Mouse (Mus musculus): ENCODE data around the gene Ghdc.
"Not testable (repeated sequence)": the region's sequence is repeated elsewhere in the genome, so short reads cannot be mapped to it uniquely, and the experiment has no call there.

The Ghdc gene

DNA sequence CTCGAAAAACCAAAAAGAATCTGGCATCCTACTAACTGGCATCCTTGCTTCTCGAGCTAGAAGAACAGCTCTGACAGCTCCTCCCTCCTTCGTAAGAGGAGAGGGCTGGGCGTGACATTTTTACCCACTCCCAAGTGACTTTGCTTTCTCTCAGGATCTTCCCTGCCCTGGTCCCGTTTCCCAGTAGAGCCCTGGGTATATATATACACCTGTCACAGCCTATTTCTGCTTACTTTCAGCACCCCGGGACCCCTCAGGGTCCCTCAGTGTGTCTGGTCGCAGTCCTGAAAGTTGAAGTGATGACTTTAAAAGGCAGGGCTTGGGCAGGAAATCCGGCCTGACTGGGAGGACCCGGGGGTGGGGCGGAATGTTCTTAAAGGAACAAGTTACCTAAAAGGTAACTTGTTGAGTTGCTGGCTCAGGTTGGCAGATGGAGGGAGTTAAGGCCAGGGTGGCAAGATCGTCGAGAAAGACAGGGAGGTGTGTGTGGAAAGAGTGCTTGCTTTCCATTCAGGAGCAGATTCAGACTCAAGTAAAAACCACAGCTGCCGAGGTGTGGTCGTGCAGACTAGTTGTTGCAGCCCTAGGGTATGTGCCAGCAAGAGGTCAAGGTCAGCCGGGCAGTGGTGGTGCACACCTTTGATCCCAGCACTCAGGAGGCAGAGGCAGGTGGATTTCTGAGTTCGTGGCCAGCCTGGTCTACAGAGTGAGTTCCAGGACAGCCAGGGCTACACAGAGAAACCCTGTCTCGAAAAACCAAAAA, at the start of gene Ghdc:
TSS of gene Ghdc (minus strand) at position 312 of the 763 bp plus-strand sequence.
- in situ Hi-C loops (cut with MboI, MseI), result loop anchor here (5.0 kb wide), 1 partner anchor 64 kb away; no protein-coding TSS in a partner anchor

DNA sequence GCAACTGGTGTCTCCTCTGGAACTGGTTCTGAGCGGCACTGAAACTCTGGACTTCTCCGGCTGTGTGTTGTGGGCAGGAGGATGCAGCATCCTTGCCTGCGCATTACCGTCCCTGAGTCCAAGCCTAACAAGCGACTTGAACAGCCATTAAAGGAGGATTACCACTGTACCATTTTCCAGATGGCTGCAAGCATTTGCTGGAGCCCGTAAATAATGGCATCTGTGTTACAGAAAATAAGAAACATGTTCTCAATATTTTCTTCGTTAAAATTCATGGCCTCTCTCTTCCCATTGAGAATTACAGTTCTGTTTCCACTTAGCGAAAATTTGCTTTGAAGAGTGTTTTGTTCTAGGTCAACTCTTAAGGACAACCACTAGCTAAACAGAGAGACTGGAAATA, 49.3 kb upstream of the Ghdc start:
- in situ Hi-C loops (cut with MboI, MseI), result loop anchor here (5.0 kb wide), 1 partner anchor 37 kb away; the partner anchor contains the start of gene Stat5a

DNA sequence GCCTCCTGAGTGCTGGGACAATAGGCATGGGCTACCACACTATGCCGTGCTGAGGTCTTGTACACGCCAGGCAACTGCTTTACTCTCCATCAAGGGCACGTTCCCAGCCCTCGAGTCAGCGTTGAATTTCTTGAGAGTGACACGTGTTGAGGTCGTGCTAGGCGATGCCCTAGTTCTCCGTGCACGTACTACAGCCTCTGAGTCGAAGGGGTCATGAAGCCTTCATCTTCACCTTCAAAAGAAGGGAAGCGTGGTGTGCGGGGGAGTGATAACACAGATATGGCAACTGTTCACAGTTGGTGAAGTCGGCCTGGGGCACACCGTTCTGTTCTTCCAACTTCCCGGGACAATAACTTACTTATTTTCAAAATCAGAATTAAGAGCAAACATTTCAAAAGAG, 48.9 kb upstream of the Ghdc start:
- in situ Hi-C loops (cut with MboI, MseI), result loop anchor here (5.0 kb wide), 1 partner anchor 38 kb away; the partner anchor contains the start of gene Stat5a

DNA sequence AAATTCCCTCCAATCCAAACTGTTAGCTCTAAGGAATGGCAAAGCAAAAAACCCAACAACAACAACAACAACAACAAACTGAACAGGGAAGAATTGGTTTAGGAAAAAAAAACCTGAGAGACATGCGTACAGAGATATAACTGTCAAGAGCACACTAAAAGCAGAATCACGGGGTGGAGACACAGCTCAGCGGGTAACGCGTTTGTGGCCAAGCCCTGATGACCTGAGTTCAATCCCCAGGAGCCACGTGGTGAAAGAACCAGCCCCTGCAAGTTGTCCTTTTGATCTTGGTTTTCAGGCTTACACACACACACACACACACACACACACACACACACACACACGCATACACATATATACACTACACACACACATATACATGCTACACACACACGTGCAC, 48.3 kb upstream of the Ghdc start:
- in situ Hi-C loops (cut with MboI, MseI), result no loop called here

DNA sequence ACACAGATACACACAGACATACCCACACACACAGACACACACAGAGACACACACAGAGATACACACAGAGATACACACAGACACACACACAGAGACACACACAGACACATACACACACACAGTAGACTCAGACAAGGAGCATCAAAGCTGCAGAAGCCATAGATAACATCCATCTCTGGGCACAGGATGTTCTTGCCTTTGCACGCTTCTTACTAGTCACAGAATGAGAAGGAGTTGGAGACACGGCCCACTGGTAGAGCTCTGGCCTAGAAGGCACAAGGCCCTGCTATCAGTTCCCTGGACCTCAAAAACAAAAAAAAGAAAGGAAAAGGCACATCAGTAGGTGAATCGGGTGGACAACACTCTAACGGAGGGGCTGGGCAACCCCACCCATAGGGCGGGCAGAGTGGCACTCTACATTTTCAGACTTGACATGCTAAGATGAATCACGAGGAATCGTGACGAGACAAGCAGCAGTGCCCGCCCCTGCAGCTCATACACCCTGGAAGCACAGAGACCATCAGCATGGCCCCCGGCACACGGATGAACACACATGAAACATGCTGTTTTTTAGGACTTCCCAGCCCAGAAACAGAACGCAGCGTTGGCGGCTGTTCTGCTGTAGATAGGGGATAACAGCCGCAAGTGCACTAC, 47.7 kb upstream of the Ghdc start:
- in situ Hi-C loops (cut with MboI, MseI), result no loop called here

DNA sequence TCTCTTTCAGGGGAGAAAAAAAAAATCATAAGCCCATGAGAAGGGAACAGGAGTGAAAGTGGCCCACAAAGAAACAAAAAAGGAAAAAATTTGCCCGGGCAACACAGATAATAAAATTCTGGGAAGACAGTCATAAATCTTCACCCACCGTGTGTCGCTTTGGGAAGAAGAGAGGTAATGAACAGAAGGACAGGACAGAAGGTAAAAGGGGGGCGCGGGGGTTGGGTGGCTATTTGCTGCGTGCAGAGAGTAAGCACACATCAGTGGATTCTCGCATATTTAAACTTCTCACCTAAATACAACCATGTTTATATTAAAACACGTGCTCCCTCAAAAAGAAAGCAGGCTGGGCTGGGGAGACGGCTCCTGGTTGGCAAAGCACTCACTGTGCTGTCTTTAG, 46.6 kb upstream of the Ghdc start:
- in situ Hi-C loops (cut with MboI, MseI), result no loop called here

DNA sequence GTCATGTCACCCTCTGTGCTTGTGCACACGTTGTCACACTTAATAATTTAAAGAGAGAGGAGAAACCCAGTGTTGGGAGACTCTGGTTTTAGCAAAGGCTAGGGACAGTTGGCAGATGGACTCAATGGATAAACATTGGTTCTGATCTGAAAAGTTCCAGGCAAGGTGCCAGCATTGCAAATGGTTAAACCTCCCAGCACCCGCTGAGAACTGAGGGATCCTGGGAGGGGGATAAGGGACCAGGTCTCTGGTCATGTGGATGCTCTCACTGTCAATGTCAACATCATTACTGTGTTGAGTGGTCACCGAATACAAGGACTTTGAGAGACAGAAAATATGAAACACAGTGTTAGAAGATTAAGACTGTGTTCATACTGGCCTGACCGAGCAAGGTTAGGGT, 46.0 kb upstream of the Ghdc start:
- in situ Hi-C loops (cut with MboI, MseI), result no loop called here

DNA sequence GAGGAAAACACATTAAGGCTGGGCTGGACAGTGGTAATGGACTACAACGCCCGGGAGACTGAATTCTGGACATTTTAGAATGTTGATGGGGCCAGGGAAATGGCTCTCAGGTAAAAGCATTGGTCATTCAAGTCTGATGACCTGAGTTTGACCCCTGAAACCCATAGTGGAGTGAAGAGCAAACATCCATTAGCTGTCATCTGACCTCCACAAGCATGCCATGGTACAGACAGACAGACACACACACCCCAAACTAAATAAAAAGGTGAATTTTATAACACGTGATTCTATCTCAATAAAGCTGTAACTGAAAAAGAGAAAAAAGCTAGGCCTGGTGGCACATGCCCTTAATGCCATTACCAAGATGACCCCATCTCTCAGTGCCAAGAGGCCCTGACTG, 45.6 kb upstream of the Ghdc start:
- in situ Hi-C loops (cut with MboI, MseI), result no loop called here

DNA sequence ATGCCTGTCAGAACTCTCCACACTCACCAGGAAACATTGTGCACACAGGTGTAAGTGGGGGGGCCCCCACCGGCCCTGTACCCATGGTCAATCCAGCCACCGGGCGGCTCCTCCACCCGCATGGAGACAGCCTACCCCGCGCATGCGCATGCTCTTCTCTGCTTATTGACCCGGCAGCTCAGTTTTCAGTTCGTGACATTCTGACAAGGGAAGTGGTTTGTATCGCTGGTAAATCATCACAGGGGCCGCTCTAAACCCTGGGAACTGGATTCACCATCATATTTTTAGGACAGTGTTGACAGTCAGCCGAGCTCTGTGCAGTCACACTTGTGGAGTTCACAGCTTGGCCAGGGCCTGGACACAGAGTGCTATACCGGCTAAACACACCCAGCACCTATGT, 43.7 kb upstream of the Ghdc start:
- in situ Hi-C loops (cut with MboI, MseI), result no loop called here

DNA sequence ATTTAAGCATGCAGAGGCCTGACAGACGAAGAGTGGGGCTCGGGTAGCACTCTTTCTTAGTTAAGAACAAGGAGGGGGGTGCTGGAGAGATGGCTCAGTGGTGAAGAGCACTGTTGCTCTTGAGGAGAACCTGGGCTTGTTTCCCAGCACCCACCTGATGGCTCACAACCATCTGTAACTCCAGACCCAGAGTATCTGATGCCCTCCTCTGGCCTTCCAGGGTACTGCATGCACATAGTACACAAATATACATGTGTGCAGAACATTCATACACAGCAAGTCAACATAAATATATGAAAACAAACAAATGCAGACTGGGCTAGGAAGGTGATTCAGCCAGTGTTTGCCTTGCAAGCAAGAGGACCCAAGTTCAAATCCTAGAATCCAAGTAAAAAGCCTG, 40.4 kb upstream of the Ghdc start:
- in situ Hi-C loops (cut with MboI, MseI), result no loop called here

DNA sequence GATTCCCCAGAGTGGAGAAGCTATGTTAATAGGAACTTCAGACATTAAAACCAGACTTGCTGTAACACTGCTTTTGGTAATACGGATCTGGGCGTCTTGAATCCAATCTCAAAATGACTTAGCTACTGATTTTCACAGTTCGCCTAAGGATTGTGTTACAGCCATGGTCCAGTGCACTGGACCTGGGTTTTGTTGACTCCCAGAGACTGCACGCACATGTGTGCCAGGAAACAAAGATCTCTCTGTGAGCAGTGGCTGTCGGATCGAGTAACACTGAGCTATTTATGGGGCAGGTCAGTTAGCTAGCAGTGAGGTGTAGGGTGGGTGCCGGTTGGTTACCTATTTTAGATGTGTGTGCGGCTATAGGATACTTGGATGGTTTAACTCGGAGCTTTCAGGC, 39.8 kb upstream of the Ghdc start:
- in situ Hi-C loops (cut with MboI, MseI), result no loop called here

DNA sequence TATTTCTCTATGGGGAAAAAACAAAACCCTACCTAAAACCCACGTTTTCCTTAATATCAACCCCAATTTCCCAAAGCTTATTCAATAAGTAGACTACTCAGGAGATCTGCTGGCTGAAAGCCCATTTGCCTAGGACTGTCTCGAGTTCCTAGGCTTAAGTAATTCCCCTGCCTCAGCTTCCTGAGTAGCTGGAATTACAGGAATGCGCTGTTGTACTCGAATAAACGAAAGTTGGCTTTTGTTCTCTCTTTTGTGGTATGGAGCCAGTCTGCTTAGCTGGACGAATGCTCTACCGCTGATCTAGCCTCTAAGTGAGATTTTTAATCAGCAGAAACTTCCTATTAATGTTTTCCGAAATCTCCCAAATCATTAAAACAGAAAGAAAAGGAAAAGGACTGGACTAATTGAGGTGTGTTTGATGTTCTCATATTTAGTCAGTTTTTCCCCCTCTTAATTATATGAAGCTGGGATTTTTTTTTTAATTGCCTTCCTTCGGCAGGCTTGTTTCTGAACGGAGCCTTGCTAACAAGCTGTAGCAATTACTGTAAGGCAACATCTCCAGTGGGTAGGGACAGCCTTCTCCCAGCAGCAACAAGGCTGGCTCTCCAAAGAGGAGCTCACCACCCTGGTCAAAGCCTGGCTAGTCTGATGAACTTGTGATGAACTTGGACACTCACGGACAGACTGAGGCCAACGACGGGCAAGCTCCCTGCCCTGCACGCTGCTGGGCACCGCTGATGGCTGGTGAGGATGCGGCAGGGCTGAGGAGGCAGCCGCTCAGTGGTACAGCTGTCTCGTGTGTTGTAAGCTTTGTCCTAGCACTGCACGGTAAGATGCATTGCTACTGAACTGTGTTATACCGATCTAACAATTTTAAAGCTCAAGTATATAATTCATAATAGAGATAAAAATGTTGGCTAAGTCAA, 35.9 kb upstream of the Ghdc start:
- in situ Hi-C loops (cut with MboI, MseI), result no loop called here

DNA sequence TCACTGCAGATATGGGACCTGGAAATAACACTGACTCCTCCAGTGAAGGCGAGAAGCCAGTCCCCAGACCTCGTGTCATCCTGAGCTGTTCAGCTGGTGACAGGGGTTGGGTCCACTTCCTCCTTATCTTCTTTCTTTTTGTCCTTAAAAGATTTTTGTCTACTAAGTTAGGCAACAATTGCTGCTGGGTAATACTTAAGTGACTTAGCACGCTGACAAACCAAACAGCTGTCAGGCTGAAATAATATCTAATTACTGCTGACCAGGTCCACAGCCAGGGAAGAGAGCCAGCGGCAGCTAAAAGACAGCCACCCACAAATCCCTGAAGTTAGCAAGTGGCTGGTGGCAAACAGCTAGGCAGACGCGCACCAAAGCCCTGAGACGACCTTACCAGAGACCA, 34.8 kb upstream of the Ghdc start:
- in situ Hi-C loops (cut with MboI, MseI), result no loop called here

DNA sequence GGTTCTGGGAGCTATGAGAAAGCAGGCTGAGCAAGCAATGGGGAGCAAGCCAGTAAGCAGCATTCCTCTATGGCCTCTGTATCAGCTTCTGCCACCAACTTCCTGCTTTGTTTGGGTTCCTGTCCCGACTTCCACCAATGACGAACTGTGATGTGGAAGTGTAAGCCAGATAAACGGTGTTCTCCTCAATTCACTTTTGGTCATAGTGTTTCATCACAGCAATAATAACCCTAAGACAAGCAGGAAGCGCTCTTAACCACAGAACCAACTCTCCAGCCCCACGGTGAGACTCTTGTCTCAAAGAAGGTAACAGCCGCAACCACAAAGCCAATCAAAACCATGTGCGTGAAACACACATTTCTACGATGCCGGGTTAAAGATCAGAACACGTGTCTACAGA, 33.7 kb upstream of the Ghdc start:
- in situ Hi-C loops (cut with MboI, MseI), result no loop called here

DNA sequence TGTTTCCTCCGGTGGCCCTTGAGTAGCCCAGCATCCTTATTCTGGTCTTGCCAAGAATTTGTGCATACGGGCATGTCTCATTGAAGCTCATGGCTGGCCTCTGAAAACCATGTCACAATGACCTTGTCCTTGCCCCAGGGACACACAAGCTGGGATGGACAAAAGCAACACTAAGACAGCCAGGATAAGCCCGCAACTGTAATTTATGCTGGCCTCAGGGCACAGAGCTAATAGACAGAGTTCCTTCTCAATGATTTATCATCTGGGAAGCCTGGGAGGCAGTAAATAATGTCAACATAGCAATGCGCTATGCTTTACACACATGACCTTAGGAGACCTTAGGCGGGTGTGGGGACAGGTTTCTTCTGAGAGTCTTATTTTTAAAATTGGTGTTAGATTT, 28.7 kb upstream of the Ghdc start:
- in situ Hi-C loops (cut with MboI, MseI), result loop anchor here (5.0 kb wide), 1 partner anchor 73 kb away; no protein-coding TSS in a partner anchor

DNA sequence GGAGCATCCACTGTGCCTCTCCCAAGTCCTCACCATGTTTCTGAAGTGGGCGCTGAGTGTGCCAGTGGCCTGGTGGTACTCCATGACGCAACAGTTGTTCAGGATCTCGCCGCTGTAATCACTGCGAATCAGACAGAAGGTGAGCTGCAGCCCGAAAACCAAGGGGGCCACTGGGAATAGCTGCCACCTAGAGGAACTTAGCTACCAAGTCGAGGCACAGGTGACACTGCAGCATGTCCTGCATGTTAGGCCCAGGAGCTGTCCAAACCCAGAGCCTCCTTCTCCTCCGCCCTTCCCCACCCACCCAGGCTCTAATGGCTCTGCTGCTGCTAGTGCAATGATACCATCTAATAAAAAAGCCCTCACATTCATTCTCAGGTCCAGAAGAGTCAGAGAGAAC, 25.8 kb upstream of the Ghdc start:
- in situ Hi-C loops (cut with MboI, MseI), result loop anchor here (5.0 kb wide), 1 partner anchor 76 kb away; no protein-coding TSS in a partner anchor

DNA sequence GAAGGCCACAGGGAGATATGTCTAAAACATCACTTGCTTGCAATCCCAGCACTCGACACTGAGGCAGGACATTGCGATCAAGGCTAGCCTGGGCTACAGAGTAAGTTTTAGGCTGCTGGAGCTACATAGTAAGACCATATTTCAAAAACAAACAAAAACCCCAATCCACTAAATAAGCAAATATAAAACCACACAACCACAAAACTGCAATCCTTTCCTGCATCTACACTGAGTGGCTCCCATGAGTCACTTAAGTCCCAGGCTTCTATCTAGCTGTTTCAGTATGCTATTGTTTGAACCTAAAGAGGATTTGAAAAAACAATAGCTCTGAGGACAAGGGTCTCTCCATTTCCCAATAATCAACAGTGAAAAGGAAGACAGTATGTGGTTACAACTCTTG, 24.6 kb upstream of the Ghdc start:
- in situ Hi-C loops (cut with MboI, MseI), result loop anchor here (5.0 kb wide), 1 partner anchor 77 kb away; no protein-coding TSS in a partner anchor

DNA sequence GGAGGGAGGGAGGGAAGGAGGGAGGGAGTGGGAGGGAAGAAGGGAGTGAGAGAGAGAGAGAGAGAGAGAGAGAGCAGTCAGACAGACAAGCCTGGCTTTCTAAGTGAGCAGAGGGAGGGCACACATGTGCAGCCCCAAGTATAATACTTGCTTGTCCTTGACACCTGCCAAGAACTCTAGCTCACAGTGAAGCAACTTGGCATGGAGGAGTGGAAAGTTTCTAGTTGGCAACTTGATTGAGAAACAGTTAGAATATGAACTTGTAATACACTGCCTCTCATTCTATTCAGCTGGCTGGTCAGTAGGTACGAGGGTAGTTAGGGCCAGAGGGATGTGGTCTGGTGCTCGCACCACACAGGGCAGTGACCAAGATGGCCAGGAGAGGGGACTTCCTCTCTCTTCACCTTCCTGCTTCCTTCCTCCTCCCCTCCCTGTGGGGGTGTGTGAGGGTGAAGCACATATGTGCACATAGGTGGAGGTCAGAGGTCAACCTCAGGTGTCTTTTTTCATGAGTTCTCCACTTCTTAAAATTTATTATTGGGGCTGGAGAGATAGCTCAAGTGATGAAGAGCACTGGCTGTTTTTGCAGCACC, 20.8 kb upstream of the Ghdc start:
- in situ Hi-C loops (cut with MboI, MseI), result no loop called here

DNA sequence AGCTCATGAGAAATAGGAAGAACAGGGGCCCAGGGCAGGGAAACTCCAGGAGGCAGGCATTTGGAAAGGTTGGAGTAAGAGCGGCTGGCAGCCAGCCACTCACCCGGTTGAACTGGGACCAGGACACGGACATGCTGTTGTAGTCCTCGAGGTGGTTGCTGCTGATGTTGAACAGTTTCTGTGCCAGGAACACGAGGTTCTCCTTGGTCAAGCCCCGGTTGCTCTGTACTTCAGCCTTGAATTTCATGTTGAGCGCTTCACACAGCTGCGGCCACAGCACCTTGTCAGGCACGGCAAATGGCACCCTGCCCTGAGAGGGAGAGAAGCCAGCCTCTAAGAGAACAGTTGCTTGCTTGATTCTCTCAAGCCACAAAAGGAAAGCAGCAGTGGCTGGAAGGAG, 19.9 kb upstream of the Ghdc start:
- in situ Hi-C loops (cut with MboI, MseI), result not testable (repeated sequence)

DNA sequence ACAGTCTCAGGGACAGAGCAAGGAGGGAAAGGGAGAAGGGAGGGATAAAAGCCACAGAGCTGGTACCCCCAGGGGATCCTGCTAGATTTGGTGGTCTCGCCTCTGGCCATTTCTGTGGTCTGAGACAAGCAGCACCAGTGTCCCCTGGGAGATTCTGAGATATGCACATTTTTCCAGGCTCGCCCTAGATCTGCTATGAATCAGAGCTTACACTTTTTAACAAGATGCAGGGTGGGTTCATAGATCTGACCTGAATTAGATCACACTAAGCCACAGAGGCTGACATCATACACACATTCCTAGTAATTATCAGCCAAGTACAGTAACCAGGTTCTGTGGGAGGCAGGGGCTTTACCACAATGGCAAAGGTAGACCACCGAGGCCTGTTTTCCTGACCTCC, 18.9 kb upstream of the Ghdc start:
- in situ Hi-C loops (cut with MboI, MseI), result no loop called here

DNA sequence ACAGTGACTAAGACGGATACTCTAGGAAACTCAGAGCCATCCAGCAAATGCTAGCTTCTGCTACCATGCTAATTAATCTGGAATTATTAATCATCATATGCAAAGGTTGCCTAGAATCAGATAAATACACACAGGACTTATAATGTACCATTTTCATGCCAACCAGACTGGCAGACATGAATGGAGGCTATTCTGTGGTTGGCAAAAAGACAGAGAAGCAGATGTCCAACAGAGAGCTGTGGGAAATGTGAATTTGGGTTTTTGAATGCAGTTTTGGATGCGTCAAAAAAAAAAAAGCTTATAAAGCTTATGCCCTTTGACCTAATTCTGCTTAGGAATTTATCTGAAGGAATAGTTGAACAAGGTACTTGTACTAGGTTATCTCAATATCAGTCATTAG, 15.0 kb upstream of the Ghdc start:
- in situ Hi-C loops (cut with MboI, MseI), result no loop called here

DNA sequence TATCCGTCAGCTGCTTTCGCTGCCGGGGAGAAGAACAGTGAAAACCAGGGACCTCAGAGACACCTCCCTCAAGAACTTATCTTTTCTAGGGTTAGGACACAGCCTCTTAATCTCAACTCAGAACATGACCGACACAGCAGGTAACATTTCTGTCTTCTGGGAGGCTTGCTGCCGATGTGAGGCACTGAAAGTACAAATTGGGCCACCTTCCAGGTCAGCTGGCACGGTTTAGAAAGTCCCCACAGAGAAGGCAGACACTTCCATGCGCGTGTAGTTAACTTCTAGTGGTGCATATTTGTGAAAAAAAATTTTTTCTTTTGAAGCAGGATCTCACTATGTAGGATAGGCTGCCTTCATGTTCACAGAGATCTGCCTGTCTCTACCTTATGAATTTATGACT, 13.5 kb upstream of the Ghdc start:
- in situ Hi-C loops (cut with MboI, MseI), result no loop called here

All from regulatory T cell (primary cell).